Mouse (Mus musculus) kidney, postnatal 14 days (tissue): ENCODE results near the gene Stxbp3.

Experiments
- DNase-seq: peaks from one replicate; pipeline ENCODE4 v3.0.0; 2022; ENCODE audit warnings: mixed read lengths

The Stxbp3 gene

DNA sequence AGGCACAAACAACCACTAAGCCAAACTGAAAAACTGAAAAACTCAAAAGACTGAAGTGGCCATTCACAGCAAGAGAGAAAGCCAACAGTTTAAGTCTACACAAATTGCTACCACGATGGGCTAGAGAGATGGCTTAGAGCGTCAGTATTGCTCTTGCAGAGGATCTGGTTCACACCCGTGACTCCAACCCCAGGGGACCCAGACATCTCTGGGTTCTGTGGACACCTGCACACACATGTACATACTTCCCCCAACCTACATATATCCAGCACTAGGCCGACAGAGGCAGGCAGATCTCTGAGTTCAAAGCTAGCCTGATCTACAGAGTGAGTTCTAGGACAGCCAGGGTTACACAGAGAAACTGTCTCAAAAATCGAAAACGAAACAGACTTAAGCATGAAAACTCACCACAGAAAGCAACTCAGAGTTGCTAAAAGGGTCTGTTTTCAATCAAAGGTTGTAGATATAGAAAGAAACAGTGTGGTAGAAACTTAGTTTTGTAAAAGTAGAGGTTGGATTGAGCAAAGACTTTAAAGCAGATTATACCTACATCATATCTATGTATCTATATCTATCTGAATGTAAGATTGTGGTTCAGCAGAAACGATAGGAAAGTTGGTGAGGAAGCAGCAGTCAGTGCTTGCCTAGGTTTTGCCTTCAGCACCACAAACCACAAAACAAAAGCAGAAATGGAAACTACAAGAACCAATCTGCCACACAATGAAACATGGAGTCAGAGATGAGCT is 44.6 kb downstream of the Stxbp3 start:
- DNase-seq = no peak

GRCm38 (mm10) chr3:108794780-108795179 is 45.5 kb downstream of the Stxbp3 start:
- DNase-seq = no peak

- no peak for DNase-seq
Measured at GRCm38 (mm10) chr3:108792420-108792819, 47.9 kb downstream of the Stxbp3 start.

DNA sequence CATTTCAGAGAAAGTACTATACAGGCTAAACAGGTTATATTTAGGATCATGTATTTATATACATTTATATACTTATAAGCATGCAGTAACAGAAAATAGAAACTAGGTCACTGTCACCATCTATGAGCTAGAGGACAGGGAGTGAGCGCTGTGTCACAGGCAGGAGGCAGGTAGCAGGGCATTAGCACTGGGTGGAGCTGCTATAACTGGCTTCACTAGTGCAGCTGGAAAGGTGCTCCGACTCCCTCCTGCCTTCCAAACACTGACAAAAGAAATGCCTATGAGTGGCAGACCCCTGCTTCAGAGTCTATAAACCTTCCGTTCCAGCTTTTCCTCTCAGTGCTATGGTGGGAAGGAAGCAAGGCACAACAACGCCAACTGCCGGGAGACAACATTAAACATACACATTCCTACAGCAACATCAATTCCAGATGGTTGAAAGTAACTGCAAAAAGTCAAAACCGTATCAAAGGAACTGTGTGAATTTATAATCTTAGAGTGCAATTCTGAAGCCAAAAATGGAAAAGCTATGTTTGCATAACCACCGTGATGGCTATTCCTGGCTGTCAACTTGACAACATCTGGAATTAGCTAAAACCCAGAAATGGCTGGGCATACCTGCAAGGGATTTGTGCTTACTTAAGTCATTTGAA is 49.1 kb downstream of the Stxbp3 start:
- DNase-seq = no peak

- no peak for DNase-seq
Measured at GRCm38 (mm10) chr3:108790499-108790898, 49.8 kb downstream of the Stxbp3 start.

DNA sequence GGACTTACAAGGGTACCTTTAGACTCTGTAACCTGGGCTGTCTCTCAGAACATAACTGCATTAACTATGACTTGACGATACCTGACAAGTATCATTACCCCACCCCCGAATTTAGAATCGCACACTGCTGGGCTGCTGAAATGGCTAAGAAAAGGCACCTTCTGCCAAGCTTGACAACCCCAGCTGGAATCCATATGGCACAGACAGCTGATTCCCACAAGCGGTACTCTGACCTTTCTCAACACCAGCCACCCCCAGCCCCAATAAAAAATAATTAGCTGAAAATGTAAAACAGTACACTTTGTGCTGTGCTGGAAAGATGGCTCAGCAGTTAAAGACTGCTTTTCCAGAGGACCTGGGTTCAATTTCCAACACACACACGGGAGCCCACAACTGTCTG is 51.0 kb downstream of the Stxbp3 start:
- no peak for DNase-seq

- peak; percentile 19 for DNase-seq
Measured at GRCm38 (mm10) chr3:108788455-108788794, 51.9 kb downstream of the Stxbp3 start.

GRCm38 (mm10) chr3:108787754-108788454 is 52.4 kb downstream of the Stxbp3 start:
- DNase-seq = no peak

DNA sequence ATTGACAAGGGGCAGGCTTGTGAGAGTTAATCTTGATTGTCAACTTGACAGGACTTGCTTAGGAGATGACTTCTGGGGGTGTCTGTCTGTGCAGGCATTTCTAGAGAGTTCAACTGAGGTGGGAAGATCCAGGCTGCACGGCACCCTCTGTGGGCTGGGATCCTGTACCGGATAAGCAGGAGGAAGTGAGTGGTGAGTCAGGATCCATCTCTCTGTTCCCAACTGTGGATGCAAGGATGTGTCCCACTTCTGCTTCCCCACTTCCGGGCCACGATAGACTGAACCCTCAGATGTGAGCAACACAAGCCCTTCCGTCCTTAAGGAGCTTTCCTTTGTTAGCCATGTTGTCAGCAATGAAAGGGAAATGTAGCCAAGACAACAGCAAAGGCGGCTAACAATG is 53.8 kb downstream of the Stxbp3 start:
- DNase-seq = no peak

GRCm38 (mm10) chr3:108782364-108782895 is 57.9 kb downstream of the Stxbp3 start:
- DNase-seq = no peak

- DNase-seq = no peak
Measured at GRCm38 (mm10) chr3:108781884-108782270, 58.4 kb downstream of the Stxbp3 start.

DNA sequence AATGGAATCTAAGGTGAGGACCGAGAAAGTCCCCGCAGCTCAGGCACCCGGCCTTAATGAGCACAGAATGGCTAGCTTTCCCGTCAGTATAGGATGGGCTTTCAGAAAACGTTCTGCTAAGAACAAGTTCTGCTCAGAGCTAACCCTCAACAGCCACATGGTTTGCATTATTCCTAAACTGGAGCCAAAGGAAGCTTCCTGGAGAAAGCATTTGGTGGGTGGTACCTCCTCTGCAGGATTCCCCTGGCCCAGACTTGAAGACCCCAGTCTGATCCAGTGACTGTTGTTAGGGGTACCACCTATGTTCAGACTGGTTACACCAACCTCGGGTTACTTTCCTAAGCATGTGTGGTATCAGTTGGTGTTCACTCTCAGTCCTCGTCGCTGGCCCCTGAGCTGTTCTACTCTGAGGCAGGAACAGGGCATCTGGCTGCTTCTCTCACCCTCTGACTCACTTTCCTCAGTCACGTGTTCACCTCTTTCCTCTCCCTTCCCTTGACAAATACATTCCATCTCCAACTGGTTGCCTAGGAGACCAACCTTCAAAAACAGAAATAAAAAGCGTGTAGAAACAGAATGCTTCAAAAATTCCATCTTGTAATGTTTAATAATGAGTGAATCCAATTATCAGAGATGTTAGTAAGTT is 59.0 kb downstream of the Stxbp3 start:
- DNase-seq = peak; percentile 8

- no peak for DNase-seq
Measured at GRCm38 (mm10) chr3:108778761-108779540, 61.4 kb downstream of the Stxbp3 start.

DNA sequence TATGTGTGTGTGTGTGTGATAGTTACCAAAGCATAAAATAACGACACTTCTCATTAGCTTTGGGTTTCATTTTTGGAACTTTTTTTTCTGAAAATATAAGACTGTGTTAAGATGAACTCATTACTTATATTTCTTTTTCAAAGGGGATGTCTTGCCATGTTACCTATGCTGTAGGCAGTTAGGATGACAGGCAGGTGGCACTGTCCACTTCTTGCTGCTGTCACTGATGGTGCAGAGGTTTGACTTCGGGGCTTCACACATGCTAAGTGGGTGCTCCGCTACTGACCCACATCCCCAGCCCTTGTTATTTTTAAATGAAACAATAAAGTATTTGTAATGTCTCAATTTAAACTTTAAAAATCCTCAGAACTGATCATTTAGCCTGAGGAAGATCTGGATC is 67.5 kb downstream of the Stxbp3 start:
- no peak for DNase-seq

GRCm38 (mm10) chr3:108772211-108772610 is 68.1 kb downstream of the Stxbp3 start:
- DNase-seq = no peak

GRCm38 (mm10) chr3:108770725-108771368 is 69.5 kb downstream of the Stxbp3 start:
- peak; percentile 80 for DNase-seq

- DNase-seq = peak; percentile 9
Measured at GRCm38 (mm10) chr3:108769547-108769946, 70.8 kb downstream of the Stxbp3 start.

DNA sequence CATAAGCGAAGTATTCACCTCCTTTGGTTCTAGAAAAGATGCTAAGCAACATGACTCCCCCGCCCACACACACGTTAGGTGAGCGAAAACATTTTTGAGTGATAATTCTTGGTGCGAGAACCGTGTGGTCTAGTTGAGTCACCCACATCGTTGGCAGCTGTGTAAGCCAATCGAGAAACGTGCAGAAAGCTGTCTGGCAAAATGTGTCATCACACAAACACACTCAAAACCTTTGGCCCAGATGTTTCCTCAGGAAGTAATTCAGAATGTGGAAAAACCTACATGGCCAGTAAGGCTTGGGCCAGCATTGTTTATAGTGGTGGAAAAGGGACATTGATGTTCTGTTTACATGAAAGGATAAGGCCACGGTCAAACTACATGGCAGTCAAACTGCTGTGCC is 72.9 kb downstream of the Stxbp3 start:
- DNase-seq = no peak

DNA sequence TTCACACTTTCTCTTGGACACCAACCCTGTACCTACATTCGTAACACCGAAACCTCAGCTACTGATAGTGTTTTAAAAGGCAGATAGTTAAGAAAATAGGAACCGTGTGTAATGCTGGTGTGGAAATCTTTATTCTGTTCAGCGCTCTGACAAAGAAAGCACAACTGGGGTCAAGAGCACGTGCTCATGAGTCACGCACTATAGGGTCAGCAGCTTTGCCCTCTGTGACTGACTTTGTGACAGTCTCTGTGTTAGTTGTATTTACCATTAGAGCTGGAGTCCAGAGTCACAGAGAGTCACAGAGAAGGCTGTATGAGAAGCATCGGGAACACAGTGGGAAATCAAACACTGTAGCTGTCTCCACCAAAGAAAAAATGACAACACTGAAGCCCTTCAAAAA is 73.4 kb downstream of the Stxbp3 start:
- no peak for DNase-seq

- DNase-seq = no peak
Measured at GRCm38 (mm10) chr3:108765476-108765875, 74.8 kb downstream of the Stxbp3 start.

DNA sequence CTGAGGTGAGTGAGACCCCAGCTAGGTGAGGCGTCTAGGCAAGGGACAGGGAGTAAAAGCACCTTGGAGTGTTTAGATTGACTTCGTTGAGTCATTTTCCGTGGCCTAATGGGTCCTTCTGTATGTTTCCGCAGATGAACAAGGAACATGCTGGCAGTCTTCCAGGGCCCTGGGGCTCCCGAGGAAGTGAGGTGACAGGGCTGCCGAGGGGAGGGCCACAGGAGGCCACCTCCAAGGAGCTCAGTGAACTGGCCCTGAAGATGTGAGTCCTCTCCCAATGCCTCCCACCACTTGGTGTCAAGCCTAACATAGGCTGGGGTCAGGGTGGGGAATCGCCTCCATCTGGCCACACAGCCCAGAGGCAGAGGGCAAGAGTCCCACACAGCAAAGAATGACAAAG is 75.3 kb downstream of the Stxbp3 start:
- peak; percentile 36 for DNase-seq

DNA sequence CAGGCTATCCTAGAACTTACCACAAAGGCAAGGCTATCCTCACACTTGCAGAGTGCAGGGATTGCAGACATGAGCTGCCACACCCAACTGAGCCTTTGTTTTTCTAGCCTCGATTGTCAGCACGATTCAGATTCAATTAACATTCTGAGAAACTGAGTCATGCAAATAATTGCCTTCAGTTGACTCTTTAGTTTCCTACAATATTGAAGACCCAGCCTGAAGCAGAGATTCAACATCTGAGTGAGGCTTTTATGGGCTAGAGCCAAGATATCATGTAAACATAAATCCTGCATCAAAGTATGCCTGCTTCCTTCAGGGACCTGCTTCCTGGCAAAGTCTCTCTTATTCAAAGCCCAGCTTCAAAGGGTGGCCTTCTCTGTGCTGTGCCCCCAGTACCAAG is 76.6 kb downstream of the Stxbp3 start:
- no peak for DNase-seq
